Mouse (Mus musculus) hindbrain, embryonic 16.5 days (tissue): ENCODE measurements around the gene Susd1. TPM values are rescaled to one million over a fixed set of nuclear protein-coding genes. Genes with fewer than 3 reads are reported as not detected.
A peak's percentile ranks its signal among the peaks of the same experiment; 100 is the strongest.
"Not testable (repeated sequence)": the region's sequence is repeated elsewhere in the genome, so short reads cannot be mapped to it uniquely, and the experiment has no call there.

Experiments used
- ATAC-seq: fragments of 200-750 bp; cut with Nextera tagmentation; 2 replicates; pipeline ENCODE4 v1.8.0; 2017; ENCODE audit warnings: moderate TSS enrichment, moderate library complexity
- H3K27ac ChIP-seq: fragments of 300-500 bp; sonication (generic); 2 replicates; pipeline ENCODE4 v1.5.1; 2014; ENCODE audit warnings: low read depth, mild to moderate bottlenecking, control low read depth, low read length, moderate library complexity
- H3K27me3 ChIP-seq: fragments of 300-500 bp; sonication (generic); replicated peaks from 2 replicates; pipeline ENCODE4 v1.6.1; 2014; ENCODE audit warnings: low read length; ENCODE audit not compliant: control insufficient read depth, insufficient read depth
- H3K36me3 ChIP-seq: fragments of 300-500 bp; sonication (generic); 2 replicates; pipeline ENCODE4 v1.6.1; 2014; ENCODE audit warnings: mild to moderate bottlenecking, low read length, moderate library complexity, mixed read lengths; ENCODE audit not compliant: control insufficient read depth, insufficient read depth
- H3K4me1 ChIP-seq: fragments of 300-500 bp; sonication (generic); 2 replicates; pipeline ENCODE4 v1.6.1; 2014; ENCODE audit warnings: low read depth, low read length; ENCODE audit not compliant: control insufficient read depth, insufficient read depth
- H3K4me2 ChIP-seq: fragments of 300-500 bp; sonication (generic); 2 replicates; pipeline ENCODE4 v1.6.1; 2014; ENCODE audit warnings: mild to moderate bottlenecking, low read length, control low read depth, moderate library complexity
- H3K4me3 ChIP-seq: fragments of 300-500 bp; sonication (generic); 2 replicates; pipeline ENCODE4 v1.5.1; 2014; ENCODE audit warnings: mild to moderate bottlenecking, low read length, control low read depth, moderate library complexity
- H3K9ac ChIP-seq: fragments of 300-500 bp; sonication (generic); 2 replicates; pipeline ENCODE4 v1.6.1; 2014; ENCODE audit warnings: low read depth, mild to moderate bottlenecking, control low read depth, low read length, moderate library complexity
- H3K9me3 ChIP-seq: fragments of 300-500 bp; sonication (generic); 2 replicates; pipeline ENCODE4 v1.6.1; 2014; ENCODE audit warnings: mild to moderate bottlenecking, low read length, moderate library complexity; ENCODE audit not compliant: control insufficient read depth
- WGBS: fragments of 180-500 bp; shearing (Covaris S2); extraction: QIAGEN DNeasy Blood & Tissue Kit; methylation state at CpG from one replicate; pipeline ENCODE4 v1.1.7; 2014; 5-methylcytosine and 5-hydroxymethylcytosine counted together
- polyA plus RNA-seq: library from polyadenylated mRNA; unstranded; fragments of >200 nt; fragmentation: Nextera tagmentation; extraction: Ambion mirVana; gene quantifications from 2 replicates; pipeline ENCODE4 v1.2.1, GENCODE M21; 2015

The Susd1 gene
- polyA plus RNA-seq, 1 experiment from 2014 or later: 2.1 TPM

DNA sequence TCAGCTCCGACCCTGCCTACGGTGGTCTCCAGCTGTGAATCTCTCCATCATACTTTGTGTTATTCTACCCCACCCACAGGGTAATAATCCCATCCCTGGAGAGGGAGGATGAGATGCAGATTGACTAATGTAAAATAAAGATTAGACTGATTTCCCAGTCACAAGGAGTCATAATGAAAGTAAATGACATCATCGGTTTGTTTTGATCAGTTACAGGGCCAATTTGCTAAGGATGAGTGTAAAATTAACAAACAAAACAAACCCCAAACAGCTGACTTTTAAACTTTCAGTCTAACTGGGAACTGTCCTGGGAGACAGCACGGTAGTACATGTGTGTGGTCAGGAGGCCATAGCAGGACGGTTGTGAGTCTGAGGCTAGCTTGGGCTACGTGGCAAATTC lies 143.3 kb downstream of the Susd1 start:
- H3K9me3 ChIP-seq: no peaks in the 10 kb centered on the region
- H3K4me3 ChIP-seq: no peak overlapping the region
- no peaks in the 10 kb centered on the region for H3K27me3 ChIP-seq
- no peak overlapping the region for H3K27ac ChIP-seq
- no peaks in the 10 kb centered on the region for H3K36me3 ChIP-seq
- ATAC-seq: no peak
- H3K4me2 ChIP-seq: no peak overlapping the region
- H3K9ac ChIP-seq: no peak overlapping the region
- H3K4me1 ChIP-seq: no peaks in the 10 kb centered on the region
- WGBS: 84% methylated on average over 6 of the region's 6 CpGs

DNA sequence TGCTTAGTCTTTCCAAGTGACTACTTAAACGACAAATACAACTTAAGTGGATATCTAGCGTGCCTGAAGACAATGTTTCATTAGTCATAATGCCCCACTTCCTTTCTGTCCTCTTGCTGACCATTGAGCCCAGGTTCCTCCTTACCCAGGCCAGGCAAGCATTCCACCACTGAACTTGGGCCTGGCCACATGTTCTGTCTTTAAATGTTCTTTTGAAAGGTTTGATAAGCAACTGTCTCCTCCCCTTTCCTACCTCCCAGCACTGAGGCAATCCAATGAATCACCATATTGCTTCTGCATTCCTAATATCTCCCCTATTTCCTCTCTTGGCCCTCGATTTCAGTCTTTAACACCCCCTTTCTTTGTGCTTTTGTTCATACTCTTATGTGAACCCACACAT lies 143.8 kb downstream of the Susd1 start:
- H3K27me3 ChIP-seq: no peaks in the 10 kb centered on the region
- H3K4me1 ChIP-seq: no peaks in the 10 kb centered on the region
- H3K27ac ChIP-seq: no peak overlapping the region
- H3K36me3 ChIP-seq: no peaks in the 10 kb centered on the region
- no peaks in the 10 kb centered on the region for H3K9me3 ChIP-seq
- no peak overlapping the region for H3K4me2 ChIP-seq
- no peak for ATAC-seq
- 87% methylated on average over 3 of the region's 3 CpGs for WGBS
- no peak overlapping the region for H3K4me3 ChIP-seq
- H3K9ac ChIP-seq: no peak overlapping the region

DNA sequence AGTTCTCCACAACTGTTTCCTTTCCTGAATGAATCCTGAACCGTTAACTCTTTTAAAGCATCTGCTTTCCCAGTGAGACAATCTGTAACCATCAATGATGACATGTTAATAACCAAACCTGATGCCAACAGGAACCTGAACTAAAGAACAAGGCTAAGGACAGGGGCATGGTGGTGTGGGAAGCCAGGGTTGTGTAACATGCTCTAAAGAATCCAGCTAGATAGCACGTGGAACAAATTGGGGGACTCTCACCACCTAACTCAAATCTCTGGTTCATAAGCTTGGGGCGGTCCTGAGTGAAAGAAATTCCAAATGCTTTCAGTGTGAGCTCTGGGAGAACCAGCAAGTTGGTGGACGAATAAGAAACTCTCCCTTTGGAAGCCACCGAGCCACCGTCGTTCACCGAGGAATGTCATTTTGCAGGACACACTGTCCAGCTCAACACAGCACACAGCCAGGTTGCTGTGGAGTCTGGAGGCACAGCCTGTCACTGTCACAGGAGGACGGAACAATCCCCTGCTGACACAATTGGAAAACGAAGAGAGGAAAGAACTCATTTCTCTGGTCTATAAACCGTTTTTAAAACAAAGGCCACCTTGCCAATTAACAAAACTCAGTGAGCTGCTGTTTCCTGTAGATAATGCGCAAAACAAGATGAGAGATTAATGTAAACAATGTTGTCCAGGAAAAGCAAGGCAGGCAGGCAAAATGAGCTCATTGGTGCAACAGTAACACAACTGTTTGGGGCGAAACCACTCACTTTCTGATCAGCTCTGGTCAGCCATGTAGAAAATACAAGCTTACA lies 146.3 kb downstream of the Susd1 start:
- WGBS: 84% methylated on average over 13 of the region's 13 CpGs
- no peak for ATAC-seq
- Histone ChIP-seq H3K27me3 (no peaks in the 10 kb centered on the region), H3K4me1 (no peaks in the 10 kb centered on the region), H3K36me3 (no peaks in the 10 kb centered on the region), H3K9me3 (no peaks in the 10 kb centered on the region), H3K4me3 (no peak overlapping the region), H3K4me2 (no peak overlapping the region), H3K27ac (no peak overlapping the region), H3K9ac (no peak overlapping the region)

- 74% methylated on average over 6 of the region's 6 CpGs for WGBS
- no peak overlapping the region for H3K4me2 ChIP-seq
- ATAC-seq: no peak
- no peaks in the 10 kb centered on the region for H3K36me3 ChIP-seq
- H3K27ac ChIP-seq: no peak overlapping the region
- no peaks in the 10 kb centered on the region for H3K9me3 ChIP-seq
- no peak overlapping the region for H3K9ac ChIP-seq
- H3K4me3 ChIP-seq: no peak overlapping the region
- H3K4me1 ChIP-seq: no peaks in the 10 kb centered on the region
- no peaks in the 10 kb centered on the region for H3K27me3 ChIP-seq
These were observed 147.4 kb downstream of the Susd1 start for GRCm38 (mm10) chr4:59290972-59291576.

- no peak overlapping the region for H3K27ac ChIP-seq
- no peak for ATAC-seq
- no peaks in the 10 kb centered on the region for H3K9me3 ChIP-seq
- WGBS: 72% methylated on average over 2 of the region's 2 CpGs
- no peaks in the 10 kb centered on the region for H3K27me3 ChIP-seq
- no peak overlapping the region for H3K4me3 ChIP-seq
- H3K4me2 ChIP-seq: no peak overlapping the region
- H3K36me3 ChIP-seq: no peaks in the 10 kb centered on the region
- no peaks in the 10 kb centered on the region; the same call in 1 of the 2 replicates for H3K4me1 ChIP-seq
- H3K9ac ChIP-seq: no peak overlapping the region
These were observed 151.3 kb downstream of the Susd1 start for GRCm38 (mm10) chr4:59287103-59287502.

- H3K4me3 ChIP-seq, H3K27me3 ChIP-seq, H3K9me3 ChIP-seq, H3K9ac ChIP-seq, H3K4me2 ChIP-seq, H3K4me1 ChIP-seq, H3K36me3 ChIP-seq, ATAC-seq, H3K27ac ChIP-seq: not testable (repeated sequence)
- 68% methylated on average over 6 of the region's 6 CpGs for WGBS
These were observed 152.1 kb downstream of the Susd1 start for GRCm38 (mm10) chr4:59286351-59286750.

DNA sequence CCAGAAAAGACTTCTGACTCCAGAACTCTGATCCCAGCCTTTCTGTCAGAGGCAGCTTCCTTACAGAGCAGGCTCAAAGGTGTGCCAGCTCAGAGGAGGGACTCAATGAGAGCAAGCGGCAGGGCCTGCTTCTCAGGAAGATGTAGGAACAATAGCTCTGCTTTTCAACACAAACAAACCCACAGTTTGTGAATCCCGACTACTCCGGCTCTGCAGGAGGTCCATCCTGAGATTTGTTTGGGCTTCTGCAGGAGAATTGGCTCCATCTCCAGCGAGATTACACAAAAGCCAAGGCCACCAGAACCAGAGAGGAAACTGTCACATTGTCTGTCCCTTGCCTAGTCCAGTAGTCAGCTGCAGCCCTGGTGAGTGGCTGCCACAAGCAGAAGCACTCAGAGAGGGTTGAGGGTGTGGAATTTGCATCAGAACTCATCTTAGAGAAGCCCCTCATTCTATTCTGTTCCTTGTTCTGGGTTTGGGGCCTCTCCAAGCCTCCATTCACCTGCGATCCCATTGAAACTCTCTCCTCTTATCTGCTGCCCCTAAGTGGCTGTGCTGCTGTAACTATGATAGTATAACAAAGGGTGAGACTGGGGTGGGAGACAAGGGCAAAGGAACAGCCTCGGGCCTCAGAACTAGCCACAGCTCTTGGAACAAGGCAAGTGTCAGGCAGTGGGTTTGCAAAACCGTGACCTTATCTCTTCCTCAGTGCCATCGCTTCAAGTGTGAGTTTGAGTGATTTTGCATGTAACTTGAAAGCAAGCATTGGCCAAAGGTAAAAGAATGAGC lies 155.5 kb downstream of the Susd1 start:
- H3K4me2 ChIP-seq: no peak overlapping the region

GRCm38 (mm10) chr4:59282137-59282536 lies 156.3 kb downstream of the Susd1 start:
- 54% methylated on average over 7 of the region's 7 CpGs for WGBS
- no peak overlapping the region for H3K9ac ChIP-seq
- ATAC-seq: peak; percentile 63
- H3K4me2 ChIP-seq: no peak overlapping the region
- H3K27ac ChIP-seq: no peak overlapping the region
- no peaks in the 10 kb centered on the region for H3K9me3 ChIP-seq
- H3K27me3 ChIP-seq: no peaks in the 10 kb centered on the region
- H3K4me3 ChIP-seq: no peak overlapping the region
- H3K4me1 ChIP-seq: no peaks in the 10 kb centered on the region; the same call in 1 of the 2 replicates
- no peaks in the 10 kb centered on the region for H3K36me3 ChIP-seq

More for the DNA sequence above, 155.5 kb downstream of the Susd1 start:
- H3K36me3 ChIP-seq: no peaks in the 10 kb centered on the region
- ATAC-seq: 0 out of 2 replicates have a peak, but pooled peaks have one; percentile 61
- H3K9me3 ChIP-seq: no peaks in the 10 kb centered on the region
- 40% methylated on average over 8 of the region's 8 CpGs for WGBS
- H3K4me3 ChIP-seq: no peak overlapping the region
- no peaks in the 10 kb centered on the region for H3K27me3 ChIP-seq
- H3K27ac ChIP-seq: no peak overlapping the region
- H3K4me1 ChIP-seq: no peaks in the 10 kb centered on the region; the same call in 1 of the 2 replicates
- no peak overlapping the region for H3K9ac ChIP-seq

DNA sequence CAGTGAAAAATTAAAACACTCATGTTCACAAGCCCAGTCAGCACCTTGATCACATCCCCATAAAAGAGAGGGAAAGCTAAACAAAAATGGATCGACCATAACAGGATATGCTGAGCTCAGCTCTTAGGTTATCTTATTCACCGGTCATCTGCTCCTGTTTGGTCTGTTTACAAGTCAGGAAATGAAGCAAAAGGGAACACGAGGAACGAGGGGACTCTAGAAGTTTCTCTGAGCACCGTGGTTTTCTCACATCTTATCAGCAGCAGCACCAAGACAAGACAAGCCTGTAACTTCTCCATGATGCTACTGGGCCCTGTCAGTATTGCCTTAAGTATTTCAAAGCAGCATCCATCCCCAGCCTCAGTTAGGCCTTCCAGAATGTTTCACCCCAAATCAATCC lies 157.6 kb downstream of the Susd1 start:
- Histone ChIP-seq H3K4me2 (no peak overlapping the region), H3K9ac (no peak overlapping the region), H3K27me3 (no peaks in the 10 kb centered on the region), H3K4me1 (no peaks in the 10 kb centered on the region; the same call in 1 of the 2 replicates), H3K36me3 (no peaks in the 10 kb centered on the region), H3K4me3 (no peak overlapping the region), H3K27ac (no peak overlapping the region), H3K9me3 (no peaks in the 10 kb centered on the region)
- no peak for ATAC-seq
- 88% methylated on average over 5 of the region's 5 CpGs for WGBS
